Mouse (Mus musculus) layer of hippocampus, postnatal 10 days (tissue): ENCODE data around the gene Dbi. TPM values are rescaled to one million over a fixed set of nuclear protein-coding genes. Genes with fewer than 3 reads are reported as not detected.

ENCODE experiments used
- DNase-seq, 2 experiments: peaks; one replicate each; pipeline ENCODE4 v3.0.0; 2021; ENCODE audit warnings: low spot score in 2 of 2
- total RNA-seq, 2 experiments: library from RNA; stranded (reverse); gene quantifications; 2 replicates each; pipeline ENCODE4 v1.2.3; 2021

Gene Dbi
- total RNA-seq, 2 experiments from 2014 or later = 611 to 668 TPM

- DNase-seq = no peak
These were observed 34.2 kb downstream of the Dbi start for GRCm38 (mm10) chr1:120086644-120087043.

- DNase-seq = no peak
These were observed 35.2 kb downstream of the Dbi start for GRCm38 (mm10) chr1:120085696-120086095.

- no peak for DNase-seq
These were observed 36.9 kb downstream of the Dbi start for GRCm38 (mm10) chr1:120083921-120084517.

- DNase-seq = no peak
These were observed 37.8 kb downstream of the Dbi start for GRCm38 (mm10) chr1:120082957-120083585.

GRCm38 (mm10) chr1:120080632-120081031 lies 40.2 kb downstream of the Dbi start:
- no peak for DNase-seq

- no peak for DNase-seq
These were observed 43.0 kb downstream of the Dbi start for GRCm38 (mm10) chr1:120077746-120078410.

- DNase-seq = no peak
These were observed 45.4 kb downstream of the Dbi start for GRCm38 (mm10) chr1:120075507-120075906.

- no peak for DNase-seq
These were observed 45.9 kb downstream of the Dbi start for GRCm38 (mm10) chr1:120074931-120075330.

- DNase-seq = no peak
These were observed 46.6 kb downstream of the Dbi start for GRCm38 (mm10) chr1:120074307-120074702.

GRCm38 (mm10) chr1:120073519-120074306 lies 47.2 kb downstream of the Dbi start, which contains the start of gene Tmem37:
Gene Tmem37 (minus strand): TSS chr1:120074074.
- DNase-seq = peak; percentile 47 to 54

GRCm38 (mm10) chr1:120072900-120073299 lies 48.0 kb downstream of the Dbi start:
- peak; percentile 18 to 25 for DNase-seq

- no peak for DNase-seq
These were observed 49.7 kb downstream of the Dbi start for GRCm38 (mm10) chr1:120071133-120071532.

- DNase-seq = no peak
These were observed 50.7 kb downstream of the Dbi start for GRCm38 (mm10) chr1:120070168-120070567.

GRCm38 (mm10) chr1:120069120-120069519 lies 51.8 kb downstream of the Dbi start:
- DNase-seq = no peak

GRCm38 (mm10) chr1:120066625-120067024 lies 54.3 kb downstream of the Dbi start:
- DNase-seq = no peak

- no peak for DNase-seq
These were observed 54.7 kb downstream of the Dbi start for GRCm38 (mm10) chr1:120066159-120066558.

GRCm38 (mm10) chr1:120064036-120064682 lies 56.7 kb downstream of the Dbi start:
- no peak for DNase-seq
